In genomic region chr12:73294884-73295283, GRCm38 (mm10) we compare ENCODE assay signal across 24 mouse cellular contexts. TPM values are rescaled to one million over a fixed set of nuclear protein-coding genes. Genes with fewer than 3 reads are reported as not detected.
DNase-seq lines count a peak whose midpoint lies in the region; ATAC-seq and TF ChIP-seq lines count a peak whose summit lies in the region.
"Had no signal": no experiment of that assay in that cellular context is flagged by ENCODE, and none has a peak within 500 bp of the region (broad histone marks: within the 10 kb centered on the region; RNA-seq: fewer than 3 reads in every experiment).

No protein-coding gene starts in this region.

- no peaks in the 10 kb centered on the region for H3K27me3 ChIP-seq in limb, embryonic 12.5 days
- no peaks in the 10 kb centered on the region for H3K27me3 ChIP-seq in limb, embryonic 10.5 days (ENCODE audit: low read depth, poor library complexity, severe bottlenecking)
- no peaks in the 10 kb centered on the region for H3K27me3 ChIP-seq in embryonic facial prominence, embryonic 14.5 days (replicated peaks; ENCODE audit: control insufficient read depth, insufficient read depth, low read length)
- H3K27me3 ChIP-seq: forebrain, embryonic 12.5 days; hindbrain, embryonic 12.5 days had no signal

- peaks cover 15% of the 10 kb centered on the region for H3K4me1 ChIP-seq in limb, embryonic 12.5 days (replicated peaks)
- H3K4me1 ChIP-seq in limb, embryonic 10.5 days, result no peaks in the 10 kb centered on the region
- H3K4me1 ChIP-seq in ES-E14 (ENCODE audit: control insufficient read depth in 2 of 2, insufficient read depth in 2 of 2, low read length in 2 of 2, poor library complexity in 1 of 2), result peaks cover 2% of the 10 kb centered on the region in 2 experiments; a peak in 2 of 4 replicates
- peaks cover 7% of the 10 kb centered on the region; the same call in 1 of the 2 replicates for H3K4me1 ChIP-seq in embryonic facial prominence, embryonic 14.5 days (ENCODE audit: control insufficient read depth, insufficient read depth, low read length)
- no peaks in the 10 kb centered on the region for H3K4me1 ChIP-seq in lung, adult 2 months (ENCODE audit: control insufficient read depth, insufficient read depth, low read length)
- H3K4me1 ChIP-seq: forebrain, embryonic 12.5 days; hindbrain, embryonic 12.5 days had no signal

- TF ChIP-seq CTCF in lung, adult 2 months (IDR thresholded peaks at IDR 0.05; ENCODE audit: insufficient read depth, low read length), result no peak

- H3K4me3 ChIP-seq in limb, embryonic 12.5 days (replicated peaks), result no peak overlapping the region
- H3K4me3 ChIP-seq in limb, embryonic 10.5 days, result no peak overlapping the region
- no peak overlapping the region for H3K4me3 ChIP-seq in ES-E14 (ENCODE audit: insufficient read depth in 1 of 2, low read depth in 1 of 2, low read length in 2 of 2, poor library complexity in 1 of 2, severe bottlenecking in 1 of 2)
- no peak overlapping the region for H3K4me3 ChIP-seq in embryonic facial prominence, embryonic 14.5 days (ENCODE audit: low read depth, low read length)
- H3K4me3 ChIP-seq in lung, adult 2 months (replicated peaks; ENCODE audit: extremely low read depth, low read depth, low read length), result no peak overlapping the region
- H3K4me3 ChIP-seq: forebrain, embryonic 12.5 days; hindbrain, embryonic 12.5 days had no signal

- no peak overlapping the region for H3K4me2 ChIP-seq in limb, embryonic 12.5 days
- no peak overlapping the region for H3K4me2 ChIP-seq in embryonic facial prominence, embryonic 14.5 days (ENCODE audit: low read depth, low read length)
- H3K4me2 ChIP-seq: forebrain, embryonic 12.5 days; hindbrain, embryonic 12.5 days had no signal

- no peaks in the 10 kb centered on the region for H3K9me3 ChIP-seq in limb, embryonic 12.5 days
- H3K9me3 ChIP-seq in limb, embryonic 10.5 days (replicated peaks), result no peaks in the 10 kb centered on the region
- no peaks in the 10 kb centered on the region for H3K9me3 ChIP-seq in ES-E14 (ENCODE audit: control insufficient read depth, insufficient read depth, low read depth, low read length)
- H3K9me3 ChIP-seq in embryonic facial prominence, embryonic 14.5 days (ENCODE audit: control insufficient read depth, low read length), result no peaks in the 10 kb centered on the region
- H3K9me3 ChIP-seq: forebrain, embryonic 12.5 days; hindbrain, embryonic 12.5 days had no signal

- no peak overlapping the region for H3K9ac ChIP-seq in limb, embryonic 12.5 days (replicated peaks)
- H3K9ac ChIP-seq in ES-E14 (ENCODE audit: insufficient read depth, low read depth, low read length, poor library complexity, severe bottlenecking), result no peak overlapping the region
- no peak overlapping the region for H3K9ac ChIP-seq in embryonic facial prominence, embryonic 14.5 days (ENCODE audit: low read depth, low read length)
- H3K9ac ChIP-seq: forebrain, embryonic 12.5 days; hindbrain, embryonic 12.5 days had no signal

- no peak for TF ChIP-seq POLR2A in lung, adult 2 months (IDR thresholded peaks at IDR 0.05; ENCODE audit: borderline replicate concordance, extremely low read depth, low read depth, low read length)

- DNase-seq in limb, embryonic 10.5 days (ENCODE audit: low spot score), result no peak
- DNase-seq in 416B (ENCODE audit: low read depth) (peak; percentile 25), ES-E14 (ENCODE audit: low read depth, low spot score) (no peak)
- DNase-seq in embryonic facial prominence, embryonic 14.5 days (ENCODE audit: low spot score), result peak; percentile 11
- no peak for DNase-seq in lung, adult 2 months
- no peak for DNase-seq in lung, postnatal 25 days (ENCODE audit: low spot score)
- DNase-seq in testis, postnatal 14 days (ENCODE audit: low spot score), result no peak
- DNase-seq: adrenal gland, postnatal 14 days; B cell, adult 2 months; cerebellum, adult 18-20 months; cerebellum, adult 9-11 months; cerebellum, postnatal 36 days; gastrocnemius, postnatal 14 days; heart, postnatal 10 days; heart, postnatal 4 days had no signal

- no peak for ATAC-seq in limb, embryonic 12.5 days (ENCODE audit: insufficient number of reproducible peaks, insufficient read depth, low FRiP score, low TSS enrichment, low read depth)
- ATAC-seq in embryonic facial prominence, embryonic 14.5 days (ENCODE audit: low read depth), result no peak
- ATAC-seq: activated CD4-positive, CD25-positive, alpha-beta regulatory T cell, adult 4 months; CD4-positive, CD25-positive, alpha-beta regulatory T cell, adult 4 months; forebrain, embryonic 16.5 days; hindbrain, embryonic 16.5 days; inflammation-experienced regulatory T-cells, adult 6 months; intestine, postnatal 0 days had no signal

- H3K27ac ChIP-seq in limb, embryonic 12.5 days, result 0 out of 2 replicates have a peak overlapping the region, but pooled peaks have one; percentile 31
- no peak overlapping the region for H3K27ac ChIP-seq in limb, embryonic 10.5 days
- no peak overlapping the region for H3K27ac ChIP-seq in ES-E14 (ENCODE audit: insufficient read depth, low read depth, low read length, poor library complexity, severe bottlenecking)
- H3K27ac ChIP-seq in embryonic facial prominence, embryonic 14.5 days (replicated peaks; ENCODE audit: low read depth, low read length), result no peak overlapping the region
- H3K27ac ChIP-seq: forebrain, embryonic 12.5 days; hindbrain, embryonic 12.5 days had no signal

- peaks cover 30% of the 10 kb centered on the region for H3K36me3 ChIP-seq in limb, embryonic 12.5 days
- H3K36me3 ChIP-seq in limb, embryonic 10.5 days, result peaks cover 36% of the 10 kb centered on the region
- peaks cover 8% of the 10 kb centered on the region; the same call in 1 of the 2 replicates for H3K36me3 ChIP-seq in ES-E14 (ENCODE audit: control insufficient read depth, insufficient read depth, low read length, poor library complexity, severe bottlenecking)
- H3K36me3 ChIP-seq in embryonic facial prominence, embryonic 14.5 days (ENCODE audit: control insufficient read depth, insufficient read depth, low read length), result peaks cover 21% of the 10 kb centered on the region

- in situ Hi-C loops in ES-E14 (cut with MboI; ENCODE audit: low sequenced_read_pairs in 2 of 2, unreplicated experiment in 2 of 2), result no loop called here

TF ChIP-seq in ES-E14, 5 proteins besides CTCF, POLR2A, EP300 and RAD21:
- TF ChIP-seq CHD2 (IDR thresholded peaks at IDR 0.05; ENCODE audit: low read depth, low read length), result no peak
- TF ChIP-seq MAFK (IDR thresholded peaks at IDR 0.05; ENCODE audit: insufficient read depth, low read depth, low read length), result peak; percentile 71
- no peak for TF ChIP-seq ZNF384 (IDR thresholded peaks at IDR 0.05; ENCODE audit: low read depth, low read length)
TF ChIP-seq in ES-E14: peak in this region for 1.

RNA-seq across cellular contexts. Expression of gene Slc38a6, which starts 8.3 kb away (rescaled TPM):
- polyA plus RNA-seq in limb, embryonic 12.5 days (2016; fragmentation: Nextera tagmentation; extraction: Ambion mirVana), result 10.1 and 15.3 TPM in 2 replicates
- polyA plus RNA-seq in limb, embryonic 10.5 days (2016; fragmentation: Nextera tagmentation; extraction: Ambion mirVana), result 8.6 and 10.8 TPM in 2 replicates
- 17.4 and 24.8 TPM in 2 replicates for total RNA-seq in ES-E14 (2012; rRNA removed)
- polyA plus RNA-seq in embryonic facial prominence, embryonic 14.5 days (2014; fragmentation: Nextera tagmentation; extraction: Ambion mirVana), result 13.3 and 13.4 TPM in 2 replicates
- 17.5 and 24.9 TPM in 2 replicates for polyA plus RNA-seq in lung, adult 2 months (2012; rRNA removed)

RNA-seq across cellular contexts. Expression of gene Trmt5, which starts 8.4 kb away (rescaled TPM):
- 21.7 and 23.7 TPM in 2 replicates for polyA plus RNA-seq in limb, embryonic 12.5 days (2016; fragmentation: Nextera tagmentation; extraction: Ambion mirVana)
- 23.3 and 24.5 TPM in 2 replicates for polyA plus RNA-seq in limb, embryonic 10.5 days (2016; fragmentation: Nextera tagmentation; extraction: Ambion mirVana)
- 28.8 and 31.4 TPM in 2 replicates for total RNA-seq in ES-E14 (2012; rRNA removed)
- polyA plus RNA-seq in embryonic facial prominence, embryonic 14.5 days (2014; fragmentation: Nextera tagmentation; extraction: Ambion mirVana), result 15.4 and 20.7 TPM in 2 replicates
- 2.0 and 4.0 TPM in 2 replicates for polyA plus RNA-seq in lung, adult 2 months (2012; rRNA removed)

Comparison
In these comparisons a context has a peak if more than half of its experiments do, and no peak if none do; other contexts are left out.
1. DNase-seq: peak in 416B (single experiment) and embryonic facial prominence, embryonic 14.5 days (single experiment); none in limb, embryonic 10.5 days (single experiment), ES-E14 (single experiment), lung, adult 2 months (single experiment), lung, postnatal 25 days (single experiment) and testis, postnatal 14 days (single experiment).